In the genomic region with DNA sequence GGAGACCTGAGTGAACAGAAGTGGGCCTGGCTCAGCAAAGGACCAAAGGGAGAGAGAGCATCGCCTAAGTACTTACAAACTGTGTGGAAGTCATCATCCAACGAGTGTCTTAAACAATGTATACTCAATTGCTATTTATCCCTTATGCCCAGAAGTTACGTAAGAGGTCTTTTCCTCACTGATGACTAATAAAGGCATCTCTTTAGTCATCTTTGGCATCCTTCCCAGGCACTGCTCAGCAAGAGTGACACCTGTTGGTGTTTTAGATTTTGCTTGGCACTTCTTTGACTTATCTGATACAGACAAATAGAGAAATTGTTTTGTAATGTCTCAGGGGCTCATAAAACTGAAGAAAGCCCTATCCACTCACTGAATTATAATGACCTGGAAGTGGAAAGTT, we compare ENCODE assay signal across 20 mouse cellular contexts. TPM values are rescaled to one million over a fixed set of nuclear protein-coding genes. Genes with fewer than 3 reads are reported as not detected.
A peak's percentile ranks its signal among the peaks of the same experiment; 100 is the strongest.
DNase-seq lines count a peak whose midpoint lies in the region; ATAC-seq and TF ChIP-seq lines count a peak whose summit lies in the region.
"Had no signal": no experiment of that assay in that cellular context is flagged by ENCODE, and none has a peak within 500 bp of the region (broad histone marks: within the 10 kb centered on the region; RNA-seq: fewer than 3 reads in every experiment).

No protein-coding gene starts in this region.

- 56% methylated on average over 3 of the region's 3 CpGs for WGBS in limb, embryonic 14.5 days
- WGBS in limb, embryonic 10.5 days: 89% methylated on average over 3 of the region's 3 CpGs
- 76% methylated on average over 3 of the region's 3 CpGs for WGBS in kidney, adult 2 months

- no peak overlapping the region for H3K27ac ChIP-seq in limb, embryonic 14.5 days (replicated peaks; ENCODE audit: low read depth, low read length)
- H3K27ac ChIP-seq in limb, embryonic 10.5 days: no peak overlapping the region
- no peak overlapping the region for H3K27ac ChIP-seq in kidney, adult 2 months (ENCODE audit: insufficient read depth, low read depth, low read length)
- H3K27ac ChIP-seq: heart, embryonic 13.5 days; layer of hippocampus, adult 2 months; left cerebral cortex, adult 2 months; limb, embryonic 13.5 days; lung, embryonic 15.5 days had no signal

- H3K36me3 ChIP-seq in limb, embryonic 14.5 days (ENCODE audit: control insufficient read depth, insufficient read depth, low read length): no peaks in the 10 kb centered on the region
- H3K36me3 ChIP-seq in limb, embryonic 10.5 days: no peaks in the 10 kb centered on the region
- H3K36me3 ChIP-seq in kidney, adult 2 months (ENCODE audit: control insufficient read depth, insufficient read depth, low read length): no peaks in the 10 kb centered on the region
- H3K36me3 ChIP-seq: heart, embryonic 13.5 days; limb, embryonic 13.5 days; lung, embryonic 15.5 days had no signal

- H3K9me3 ChIP-seq in limb, embryonic 14.5 days (ENCODE audit: control insufficient read depth, low read length): no peaks in the 10 kb centered on the region
- H3K9me3 ChIP-seq in limb, embryonic 10.5 days (replicated peaks): no peaks in the 10 kb centered on the region
- H3K9me3 ChIP-seq: heart, embryonic 13.5 days; limb, embryonic 13.5 days; lung, embryonic 15.5 days had no signal

- no peak overlapping the region for H3K9ac ChIP-seq in limb, embryonic 14.5 days (ENCODE audit: low read depth, low read length, severe bottlenecking)
- H3K9ac ChIP-seq: heart, embryonic 13.5 days; limb, embryonic 13.5 days; lung, embryonic 15.5 days had no signal

- no peak for TF ChIP-seq POLR2A in limb, embryonic 14.5 days (IDR thresholded peaks at IDR 0.05; ENCODE audit: borderline replicate concordance, extremely low read depth, insufficient read depth, insufficient read length)
- no peak for TF ChIP-seq POLR2A in kidney, adult 2 months (IDR thresholded peaks at IDR 0.05; ENCODE audit: low read depth, low read length)

- H3K4me3 ChIP-seq in limb, embryonic 14.5 days (replicated peaks; ENCODE audit: low read length): no peak overlapping the region
- H3K4me3 ChIP-seq in limb, embryonic 10.5 days: no peak overlapping the region
- no peak overlapping the region for H3K4me3 ChIP-seq in kidney, adult 2 months (ENCODE audit: insufficient read depth, low read depth, low read length)
- H3K4me3 ChIP-seq: heart, embryonic 13.5 days; layer of hippocampus, adult 2 months; left cerebral cortex, adult 2 months; limb, embryonic 13.5 days; lung, embryonic 15.5 days had no signal

- ATAC-seq in limb, embryonic 14.5 days (ENCODE audit: low FRiP score, low read depth): 0 out of 2 replicates have a peak, but pooled peaks have one; percentile 30
- ATAC-seq: hindbrain, embryonic 16.5 days had no signal

- no peaks in the 10 kb centered on the region for H3K27me3 ChIP-seq in limb, embryonic 14.5 days (ENCODE audit: control insufficient read depth, insufficient read depth, low read length)
- H3K27me3 ChIP-seq in limb, embryonic 10.5 days (ENCODE audit: low read depth, poor library complexity, severe bottlenecking): no peaks in the 10 kb centered on the region
- no peaks in the 10 kb centered on the region; the same call in 1 of the 2 replicates for H3K27me3 ChIP-seq in kidney, adult 2 months (replicated peaks; ENCODE audit: control insufficient read depth, insufficient read depth, low read length)
- H3K27me3 ChIP-seq: heart, embryonic 13.5 days; limb, embryonic 13.5 days; lung, embryonic 15.5 days had no signal

- H3K4me2 ChIP-seq in limb, embryonic 14.5 days (replicated peaks; ENCODE audit: low read depth, low read length, severe bottlenecking): no peak overlapping the region
- H3K4me2 ChIP-seq: heart, embryonic 13.5 days; limb, embryonic 13.5 days; lung, embryonic 15.5 days had no signal

- no peaks in the 10 kb centered on the region for H3K4me1 ChIP-seq in limb, embryonic 14.5 days (ENCODE audit: control insufficient read depth, insufficient read depth, low read length)
- no peaks in the 10 kb centered on the region for H3K4me1 ChIP-seq in limb, embryonic 10.5 days
- no peaks in the 10 kb centered on the region for H3K4me1 ChIP-seq in kidney, adult 2 months (ENCODE audit: control insufficient read depth, insufficient read depth, low read length)
- H3K4me1 ChIP-seq: heart, embryonic 13.5 days; limb, embryonic 13.5 days; lung, embryonic 15.5 days had no signal

- peak; percentile 12 for DNase-seq in adrenal gland, adult 2 months
- no peak for DNase-seq in adrenal gland, postnatal 25 days
- peak; percentile 59 for DNase-seq in limb, embryonic 14.5 days (ENCODE audit: low spot score)
- no peak for DNase-seq in limb, embryonic 10.5 days (ENCODE audit: low spot score)
- peak; percentile 90 for DNase-seq in 3T3-L1 (ENCODE audit: low read depth, low spot score)
- peak; percentile 47 for DNase-seq in brain, adult 2 months (ENCODE audit: low read depth, low spot score)
- DNase-seq in layer of hippocampus, adult 9-11 months: no peak
- DNase-seq in kidney, adult 2 months: no peak
- DNase-seq: B cell, adult 2 months; heart, adult 11 months; heart, postnatal 36 days; kidney, adult 11 months; kidney, postnatal 10 days; midbrain, embryonic 14.5 days had no signal

- no peak for TF ChIP-seq CTCF in kidney, adult 2 months (conservative IDR thresholded peaks at IDR 0.05; ENCODE audit: insufficient read depth, insufficient read length, low read depth, low read length)

RNA-seq across cellular contexts. Expression of gene Cenpw, which starts 59.4 kb away (rescaled TPM):
- 1 to 10 TPM in 1 of 2 experiments, under 1 TPM in 1; 0.79 to 1.6 TPM for total RNA-seq in adrenal gland, adult 2 months (2021)
- 0.41 and 1.1 TPM in 2 replicates for polyA plus RNA-seq in adrenal gland, adult 2 months (2012; rRNA removed)
- total RNA-seq in adrenal gland, postnatal 25 days (2021): 2.5 and 3.8 TPM in 2 replicates
- 14.5 and 18.2 TPM in 2 replicates for polyA plus RNA-seq in limb, embryonic 14.5 days (2012; rRNA removed)
- polyA plus RNA-seq in limb, embryonic 14.5 days (2014; fragmentation: Nextera tagmentation; extraction: Ambion mirVana): 33.4 and 35.3 TPM in 2 replicates
- polyA plus RNA-seq in limb, embryonic 10.5 days (2016; fragmentation: Nextera tagmentation; extraction: Ambion mirVana): 76.3 and 89.1 TPM in 2 replicates
- 0.43 and 0.56 TPM in 2 replicates for polyA plus RNA-seq in kidney, adult 2 months (2012; rRNA removed)

Comparison
In these comparisons a context has a peak if more than half of its experiments do, and no peak if none do; other contexts are left out.
1. DNase-seq: peak in adrenal gland, adult 2 months (single experiment), limb, embryonic 14.5 days (single experiment), 3T3-L1 (single experiment) and brain, adult 2 months (single experiment); none in adrenal gland, postnatal 25 days (single experiment), limb, embryonic 10.5 days (single experiment), layer of hippocampus, adult 9-11 months (single experiment) and kidney, adult 2 months (single experiment).